Mouse (Mus musculus) liver, adult 2 months (tissue): ENCODE measurements around the gene Aox3.

Experiments used
- CTCF ChIP-seq: fragments of 200-500 bp; IDR thresholded peaks from 2 replicates; pipeline ENCODE4 v1.5.1; 2011; ENCODE audit warnings: low read depth, low read length, control low read depth
- POLR2A ChIP-seq: fragments of 200-500 bp; IDR thresholded peaks from 2 replicates; pipeline ENCODE4 v1.6.1; 2011; ENCODE audit warnings: low read length, control low read depth; ENCODE audit not compliant: insufficient read depth; ENCODE audit errors: extremely low read depth

- TF ChIP-seq CTCF (no peak), POLR2A (no peak)
Measured at GRCm38 (mm10) chr1:58072416-58072815, 40.5 kb upstream of the Aox3 start.
